Mouse (Mus musculus): ENCODE results near the gene Scfd2. TPM values are rescaled to one million over a fixed set of nuclear protein-coding genes. Genes with fewer than 3 reads are reported as not detected.

Gene Scfd2
- total RNA-seq, 2 experiments from 2014 or later = 24.7 to 25.2 TPM

DNA sequence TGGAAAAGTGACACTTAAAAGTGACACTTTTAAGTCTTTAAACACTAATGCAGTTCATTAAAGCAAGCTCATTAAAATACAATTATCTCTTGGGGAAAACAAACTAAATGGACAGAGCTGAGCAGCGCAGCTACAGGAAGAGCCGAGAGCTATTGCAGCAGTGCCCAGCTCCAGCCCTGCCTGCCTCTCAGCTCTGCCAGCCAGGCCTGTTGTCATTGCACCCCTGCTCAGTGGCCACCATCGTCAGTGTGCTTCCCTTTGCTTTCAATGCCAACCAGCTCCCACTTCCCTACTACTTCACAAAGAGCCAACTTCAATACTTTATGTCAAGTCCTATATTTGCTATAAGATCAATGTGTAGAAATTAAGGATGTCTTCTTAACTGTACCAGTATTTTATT is 63.8 kb downstream of the Scfd2 start:
- DNase-seq (ENCODE audit: low spot score in 2 of 2) = no peak

DNA sequence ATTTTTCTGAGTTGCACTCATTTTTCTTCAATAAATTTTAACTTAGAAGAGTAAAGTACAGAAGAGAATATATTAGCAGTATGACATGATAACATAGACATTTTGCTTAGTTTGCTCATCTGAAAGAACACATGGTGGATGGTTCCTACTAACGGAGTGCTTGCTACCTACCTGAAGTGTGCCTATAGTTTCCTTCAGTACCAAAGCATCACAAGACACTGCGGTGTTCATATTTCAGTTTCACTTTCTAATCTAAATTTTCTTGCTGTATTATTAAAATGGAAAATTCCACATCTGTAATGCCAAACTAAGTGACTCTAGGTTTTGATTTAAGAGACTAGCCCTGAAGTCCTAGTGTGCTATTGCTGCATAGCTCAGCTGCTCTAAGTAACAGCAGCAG is 74.8 kb downstream of the Scfd2 start:
- no peak for DNase-seq (ENCODE audit: low spot score in 2 of 2)

DNA sequence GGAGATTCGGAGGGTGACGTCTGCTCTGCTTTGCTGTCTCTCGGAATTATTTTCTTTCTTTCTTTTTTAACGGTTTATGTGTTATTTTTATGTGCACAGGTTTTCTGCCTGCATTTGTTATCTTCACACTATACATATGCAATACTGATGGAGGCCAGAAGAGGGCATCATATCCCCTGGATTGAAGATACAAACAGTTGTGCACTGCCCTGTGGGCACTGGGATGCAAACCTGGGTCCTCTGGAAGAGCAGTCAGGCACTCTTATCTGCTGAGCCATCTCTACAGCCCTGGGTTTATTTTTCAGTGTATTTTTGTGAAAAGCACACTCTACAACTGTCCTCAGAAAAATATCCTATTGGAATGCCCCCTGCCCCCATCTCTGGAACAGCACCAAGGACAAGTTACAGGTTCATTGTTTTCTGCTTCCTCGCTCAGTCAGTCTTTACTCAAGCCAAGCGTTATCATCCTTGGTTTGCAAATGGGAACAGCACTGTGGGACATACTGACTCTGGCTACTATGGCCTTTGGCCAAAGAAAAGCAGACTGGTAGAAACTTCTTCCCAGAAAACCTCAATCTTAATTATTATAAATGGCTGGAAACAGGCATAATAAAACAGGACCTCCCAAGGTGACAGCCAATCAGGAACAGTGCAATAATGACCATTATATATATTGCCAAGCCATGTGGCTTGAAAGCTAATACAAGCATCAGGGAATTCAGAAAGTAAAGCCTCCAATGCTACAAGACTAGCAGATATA is 75.9 kb downstream of the Scfd2 start:
- no peak for DNase-seq (ENCODE audit: low spot score in 2 of 2)

DNA sequence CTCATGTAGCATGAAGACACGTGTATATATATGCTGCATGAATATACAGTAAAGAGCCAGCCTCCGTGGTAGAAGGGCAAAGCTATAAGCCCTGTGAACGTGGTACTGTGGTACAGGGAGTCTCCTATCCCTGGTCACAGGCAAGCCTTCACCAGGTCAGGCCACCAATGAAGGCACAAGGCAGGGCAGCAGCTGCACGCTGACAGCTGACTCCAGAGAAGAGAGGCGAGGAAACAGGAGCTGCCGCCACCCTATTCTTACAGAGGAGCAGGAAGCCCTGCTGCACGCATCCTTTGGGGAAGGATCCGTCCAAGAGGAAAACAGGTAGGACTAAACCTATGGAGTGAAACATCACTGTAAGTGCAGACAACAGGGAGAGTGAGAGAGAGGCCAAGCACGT is 76.5 kb downstream of the Scfd2 start:
- DNase-seq (ENCODE audit: low spot score in 2 of 2) = no peak

DNA sequence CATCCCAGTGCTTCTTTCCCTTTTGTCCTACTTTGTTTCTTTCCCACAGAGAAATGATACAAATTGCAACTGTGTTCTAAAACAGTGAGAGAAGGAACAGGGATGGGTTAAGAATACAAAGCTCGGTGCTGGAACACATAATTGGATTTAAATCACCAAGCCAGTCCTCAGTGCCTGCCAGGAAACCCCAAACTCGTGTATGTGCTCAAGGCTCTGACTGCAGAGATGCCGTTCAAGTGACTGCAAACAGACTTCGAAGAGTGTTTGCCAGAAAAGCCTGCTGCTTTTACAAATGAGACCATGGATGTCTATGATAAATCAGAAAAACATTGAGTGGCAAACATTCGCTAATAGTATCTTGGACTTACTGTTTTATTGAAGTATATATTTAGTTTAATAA is 80.6 kb downstream of the Scfd2 start:
- DNase-seq (ENCODE audit: low spot score in 2 of 2) = no peak

DNA sequence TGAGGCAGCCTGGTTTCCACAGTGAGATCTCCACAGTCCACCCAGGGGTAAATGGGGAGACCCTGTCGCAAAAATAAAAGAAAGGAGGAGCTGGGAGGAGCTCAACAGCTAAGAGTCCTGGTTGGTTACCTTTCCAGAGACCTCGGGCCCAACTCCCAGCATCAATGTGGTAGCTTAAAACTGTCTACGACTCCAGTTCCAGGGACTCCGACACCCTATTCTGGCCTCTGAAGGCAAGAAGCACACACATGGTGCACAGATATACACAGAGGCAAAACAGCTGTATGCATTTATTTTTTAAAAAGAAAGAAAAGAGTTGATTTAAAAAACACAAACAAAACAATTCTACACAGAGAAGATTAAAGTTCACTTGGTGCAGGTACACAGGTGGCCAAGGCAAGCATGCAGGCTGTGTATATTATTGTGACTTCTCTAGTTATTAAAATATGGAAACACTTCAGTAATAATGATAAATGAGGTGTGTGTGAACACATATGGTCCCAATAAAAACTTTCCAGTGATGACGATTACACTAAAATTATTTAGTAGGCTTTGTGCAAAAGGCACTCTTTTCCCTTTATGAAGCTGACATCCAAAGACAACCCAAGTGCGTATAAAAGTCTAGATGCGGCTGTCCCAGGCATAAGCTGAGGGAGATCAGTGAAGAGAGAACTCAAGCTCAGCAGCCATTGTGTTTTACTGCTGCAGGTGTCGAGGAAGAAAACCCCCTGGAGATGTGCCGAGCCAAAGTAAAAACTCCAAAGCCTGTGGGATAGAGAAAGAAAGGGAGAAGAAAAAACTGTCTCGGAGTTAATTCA is 83.8 kb downstream of the Scfd2 start:
- DNase-seq (ENCODE audit: low spot score in 2 of 2) = no peak

DNA sequence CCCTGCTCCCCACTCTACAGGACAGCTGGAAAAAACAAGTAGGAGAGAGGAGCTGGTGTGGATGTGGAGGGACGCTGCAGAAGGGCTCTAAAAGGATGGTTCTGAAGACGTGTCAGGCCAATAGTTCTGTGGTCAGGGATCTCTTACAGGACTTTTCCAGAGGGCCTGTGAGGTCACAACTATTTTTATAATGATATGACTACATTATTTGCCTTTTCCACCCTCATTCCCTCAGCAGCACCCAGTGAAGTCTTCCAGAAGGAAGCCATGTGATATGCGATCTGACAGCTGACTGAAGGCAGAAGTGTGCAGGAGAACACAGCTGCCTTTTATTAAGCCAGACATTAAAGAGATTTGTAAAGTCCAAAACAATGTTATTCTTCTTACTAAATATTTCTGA is 85.7 kb downstream of the Scfd2 start:
- DNase-seq (ENCODE audit: low spot score in 2 of 2) = no peak

DNA sequence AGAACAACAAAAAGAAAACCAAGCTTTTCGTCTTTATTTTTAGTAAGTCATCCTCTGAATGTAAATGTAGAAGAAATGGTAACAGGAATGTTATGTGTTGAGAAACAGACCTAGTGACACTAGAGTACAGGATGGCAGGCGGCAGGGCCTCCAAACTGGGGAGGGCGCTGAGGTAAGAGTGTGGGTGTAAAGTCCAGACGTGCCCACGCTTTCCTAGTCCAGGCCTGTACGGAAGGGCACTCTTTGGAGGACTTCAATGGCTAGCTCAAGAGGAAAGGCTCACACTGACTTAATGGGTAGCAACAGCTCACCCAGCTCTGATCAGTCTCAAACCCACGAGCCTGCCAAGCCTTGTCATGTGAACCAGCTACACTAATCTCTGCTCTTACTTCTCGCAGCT is 93.2 kb downstream of the Scfd2 start:
- DNase-seq (ENCODE audit: low spot score in 2 of 2) = no peak

DNA sequence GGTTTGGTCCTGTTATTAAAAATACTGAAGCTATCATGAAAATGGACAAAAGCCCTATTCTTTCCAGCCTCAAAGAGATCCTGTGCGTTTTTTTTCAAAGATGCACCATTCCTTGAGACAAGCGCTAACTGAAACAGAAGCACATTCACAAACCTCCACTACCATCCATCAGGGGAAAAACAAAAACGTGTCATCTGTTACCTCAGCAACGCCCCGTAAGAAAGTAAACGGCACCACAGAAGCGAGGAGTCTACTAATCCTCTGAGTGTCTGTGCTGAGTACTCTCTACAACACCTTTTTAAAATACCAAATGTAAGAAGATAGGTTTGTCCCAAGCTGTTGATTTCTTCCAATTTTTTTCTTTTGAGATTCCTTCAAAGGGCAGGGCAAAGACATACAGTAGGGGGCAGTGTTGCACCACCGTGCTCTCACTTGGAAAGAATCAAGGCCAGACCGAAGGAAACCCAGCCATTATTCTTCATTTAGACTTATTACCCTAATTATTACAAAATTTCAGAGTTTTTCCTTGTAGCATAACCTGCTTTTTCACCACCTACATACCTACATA is 97.9 kb downstream of the Scfd2 start:
- peak; percentile 44 to 84 for DNase-seq (ENCODE audit: low spot score in 2 of 2)

DNA sequence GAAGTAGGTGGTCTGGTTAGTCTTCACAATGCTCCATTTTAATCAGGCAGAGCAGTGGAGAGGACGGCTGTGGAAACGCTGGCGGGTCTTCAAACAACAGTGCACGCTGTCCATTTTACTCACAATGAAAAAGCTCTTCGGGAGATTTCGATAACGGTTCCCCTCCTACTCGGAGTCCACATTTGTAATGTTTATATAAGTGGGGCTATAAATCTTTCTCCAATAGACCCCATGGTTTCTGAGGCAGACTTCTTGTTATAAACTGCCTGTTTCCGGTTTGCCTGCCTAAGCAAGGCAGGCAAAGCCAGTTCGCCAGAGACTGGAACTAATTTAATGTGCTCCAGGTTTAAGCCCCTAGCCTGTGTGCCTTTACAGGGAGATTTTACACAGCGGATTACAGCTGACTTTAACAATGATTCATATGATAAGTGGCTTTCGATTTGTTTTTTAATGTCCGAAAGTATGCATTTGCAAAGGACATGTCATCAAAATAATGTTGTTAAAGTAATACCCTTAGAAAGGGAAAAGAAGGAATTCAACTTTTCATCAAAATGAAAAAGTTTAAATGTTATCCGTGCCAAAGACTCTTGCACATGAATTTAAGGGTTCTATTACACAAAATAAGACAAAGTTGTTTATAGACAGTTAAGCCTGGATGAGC is 98.5 kb downstream of the Scfd2 start:
- no peak for DNase-seq (ENCODE audit: low spot score in 2 of 2)

DNA sequence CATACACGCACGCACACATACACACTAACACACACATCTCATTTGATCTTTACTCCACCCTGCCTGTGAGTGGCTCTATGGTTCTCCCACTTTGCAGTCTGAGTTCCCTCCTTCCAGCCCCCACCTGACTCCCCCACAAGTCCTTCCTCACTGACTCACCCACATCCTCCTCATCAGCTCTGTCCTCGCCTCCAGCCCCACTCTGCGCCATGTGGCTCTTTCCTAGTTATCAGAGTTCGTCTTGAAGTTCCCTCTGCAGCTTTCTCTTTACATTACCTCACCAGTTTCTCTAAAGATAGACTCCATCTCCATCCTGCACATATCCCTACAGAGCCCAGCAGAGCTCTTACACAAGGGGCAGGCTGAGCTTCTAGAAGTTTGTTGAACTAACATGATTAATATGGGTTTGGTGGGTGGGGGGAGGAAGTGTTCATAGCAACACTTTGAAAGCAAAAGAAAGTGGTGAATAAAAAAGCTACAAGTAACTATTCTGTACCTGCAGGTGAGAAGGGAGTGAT is 110.9 kb downstream of the Scfd2 start:
- no peak for DNase-seq (ENCODE audit: low spot score in 2 of 2)

DNA sequence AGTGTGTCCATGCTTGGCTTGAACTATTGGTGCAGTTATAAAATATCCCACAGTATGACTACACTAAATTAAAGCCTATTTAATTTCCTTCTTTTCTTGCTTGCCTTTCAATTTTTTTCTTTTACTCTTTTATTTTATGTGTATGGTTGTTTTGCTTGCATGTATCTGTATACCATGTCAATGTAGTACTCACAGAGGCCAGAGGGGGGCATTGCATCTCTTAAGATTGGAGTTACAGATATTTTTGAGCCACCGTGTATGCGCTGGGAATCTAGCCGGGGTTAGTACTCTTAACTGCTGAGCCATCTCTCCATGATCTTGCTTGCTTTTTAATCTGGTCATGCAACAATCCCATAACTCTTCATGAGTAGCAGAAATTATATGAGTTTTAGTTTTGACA is 119.0 kb downstream of the Scfd2 start:
- no peak for DNase-seq (ENCODE audit: low spot score in 2 of 2)

DNA sequence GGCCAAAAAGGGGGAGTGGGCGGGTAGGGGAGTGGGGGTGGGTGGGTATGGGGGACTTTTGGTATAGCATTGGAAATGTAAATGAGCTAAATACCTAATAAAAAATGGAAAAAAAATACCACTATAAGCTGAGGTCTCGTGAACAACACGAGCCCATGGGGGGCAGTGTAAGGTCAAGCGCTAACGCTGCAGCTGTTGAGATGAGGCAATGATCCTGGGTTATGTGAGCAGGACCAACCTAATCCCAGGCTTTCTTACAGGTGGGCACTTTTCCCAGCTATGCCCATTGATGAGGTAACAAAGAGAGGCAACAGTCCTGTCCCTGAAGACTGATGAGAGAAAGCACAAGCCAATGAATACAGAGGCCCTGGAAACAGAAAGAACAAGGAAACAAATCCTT is 126.7 kb downstream of the Scfd2 start:
- no peak for DNase-seq (ENCODE audit: low spot score in 2 of 2)

DNA sequence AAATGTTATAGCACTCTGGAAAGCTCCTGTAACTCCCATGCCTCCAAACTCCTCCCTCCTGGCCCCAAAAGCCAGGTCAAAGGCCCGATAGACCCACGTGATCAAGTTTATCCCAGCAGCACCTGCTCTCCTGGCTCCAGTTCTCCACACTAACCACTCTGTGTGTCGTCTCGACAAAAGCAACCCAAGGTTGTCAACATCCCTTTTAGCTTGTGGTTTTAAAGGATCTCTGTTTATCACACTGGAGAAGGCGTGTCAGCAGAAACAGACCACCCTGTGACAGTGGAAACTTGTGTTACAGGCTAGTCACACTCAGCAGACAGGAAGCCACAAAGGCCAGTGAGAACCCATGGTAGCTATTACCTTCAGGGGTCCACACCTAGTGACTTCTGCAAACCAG is 127.5 kb downstream of the Scfd2 start:
- DNase-seq (ENCODE audit: low spot score in 2 of 2) = no peak

DNA sequence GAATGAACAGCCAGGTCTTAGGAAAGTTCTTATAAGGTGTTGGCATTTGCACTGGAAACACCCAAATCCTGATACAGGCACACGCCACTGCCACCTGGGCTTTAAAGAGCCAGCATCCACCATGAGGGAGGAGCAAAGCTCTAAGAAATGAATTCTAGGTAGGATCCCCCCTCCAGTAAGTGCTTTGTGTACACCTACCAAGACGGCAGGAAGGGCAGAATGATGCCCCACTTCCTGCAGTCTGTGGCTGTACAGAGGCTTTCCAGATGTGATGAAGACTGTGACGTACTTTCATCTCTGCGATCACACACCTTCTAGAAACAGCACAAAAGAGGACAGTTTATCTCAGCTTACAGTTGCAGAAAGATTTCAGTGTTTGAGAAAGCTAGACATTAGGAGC is 128.9 kb downstream of the Scfd2 start:
- DNase-seq (ENCODE audit: low spot score in 2 of 2) = no peak

DNA sequence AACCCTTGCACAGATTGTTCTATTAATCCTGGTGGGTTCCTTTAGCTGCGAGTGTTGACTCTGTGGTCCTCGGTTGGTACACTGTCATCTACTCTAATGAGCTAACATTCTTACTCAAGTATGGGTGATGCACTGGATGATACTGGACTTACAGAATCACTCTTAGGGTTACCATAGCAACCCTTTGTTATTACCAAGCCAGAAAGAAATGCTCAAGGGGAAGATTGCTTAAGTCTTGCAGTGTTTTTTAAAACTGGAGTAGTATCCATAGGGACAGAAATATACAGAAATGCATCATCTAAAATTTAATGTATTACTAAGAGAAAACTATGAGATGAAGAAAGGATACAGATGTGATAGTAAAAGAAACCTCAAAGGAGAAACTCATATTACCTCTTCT is 139.8 kb downstream of the Scfd2 start:
- no peak for DNase-seq (ENCODE audit: low spot score in 2 of 2)

DNA sequence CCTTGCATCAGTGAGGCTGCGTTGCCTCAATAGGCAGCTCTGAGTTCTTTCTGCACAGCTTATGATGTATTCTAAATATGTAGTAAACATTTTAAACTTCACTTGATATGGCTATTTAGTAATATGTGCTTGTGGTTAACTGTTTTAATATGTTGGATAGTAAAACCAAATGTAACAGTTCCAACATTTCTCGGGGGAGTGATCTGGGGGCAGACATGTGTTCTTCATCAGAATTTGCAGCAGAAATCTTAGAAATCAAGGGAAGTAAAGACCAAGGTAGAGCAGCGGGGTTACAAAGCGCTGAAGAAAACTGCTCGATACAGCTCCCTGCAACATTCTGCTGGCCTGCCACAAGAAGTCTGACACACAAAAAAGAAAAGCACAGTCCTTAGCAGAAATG is 140.2 kb downstream of the Scfd2 start:
- DNase-seq (ENCODE audit: low spot score in 2 of 2) = no peak

DNA sequence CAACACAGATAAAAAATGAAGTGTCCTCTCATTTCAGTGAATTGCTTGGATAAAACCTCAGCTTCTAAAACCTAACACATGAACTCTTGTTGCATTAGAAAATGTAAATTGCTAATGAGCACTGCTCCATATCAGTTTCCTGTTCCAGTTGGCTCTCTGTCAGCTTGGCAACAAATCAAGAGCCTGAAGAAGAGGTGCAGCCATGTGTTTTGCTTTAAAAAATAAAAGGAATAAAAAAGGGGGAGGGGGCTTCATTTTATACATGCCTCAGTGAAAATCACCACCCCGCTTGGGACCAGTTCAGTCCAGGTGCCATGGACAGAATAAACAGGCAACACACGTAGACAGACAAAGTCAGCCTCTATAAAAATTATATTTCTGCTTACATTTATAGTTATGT is 142.7 kb downstream of the Scfd2 start:
- DNase-seq (ENCODE audit: low spot score in 2 of 2) = no peak

DNA sequence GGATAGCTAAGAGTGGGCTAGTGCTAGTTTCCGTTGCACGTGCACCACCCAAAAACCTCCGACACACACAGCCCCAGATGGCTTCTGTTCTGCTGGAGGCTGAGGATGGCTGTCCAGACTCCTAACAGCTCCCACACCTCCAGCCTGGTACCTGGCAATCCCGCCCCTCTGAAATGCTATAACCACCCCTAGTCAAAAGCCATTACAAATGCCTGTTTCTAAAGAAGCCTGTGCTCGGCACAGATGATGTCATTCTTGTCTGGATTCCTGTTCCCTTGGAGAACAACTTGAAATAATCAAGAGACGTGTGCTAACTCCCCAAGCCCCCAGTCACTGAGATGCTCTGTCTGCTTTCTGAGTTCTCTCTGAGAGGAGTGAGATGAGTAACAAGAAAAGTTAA is 143.5 kb downstream of the Scfd2 start:
- DNase-seq (ENCODE audit: low spot score in 2 of 2) = no peak

DNA sequence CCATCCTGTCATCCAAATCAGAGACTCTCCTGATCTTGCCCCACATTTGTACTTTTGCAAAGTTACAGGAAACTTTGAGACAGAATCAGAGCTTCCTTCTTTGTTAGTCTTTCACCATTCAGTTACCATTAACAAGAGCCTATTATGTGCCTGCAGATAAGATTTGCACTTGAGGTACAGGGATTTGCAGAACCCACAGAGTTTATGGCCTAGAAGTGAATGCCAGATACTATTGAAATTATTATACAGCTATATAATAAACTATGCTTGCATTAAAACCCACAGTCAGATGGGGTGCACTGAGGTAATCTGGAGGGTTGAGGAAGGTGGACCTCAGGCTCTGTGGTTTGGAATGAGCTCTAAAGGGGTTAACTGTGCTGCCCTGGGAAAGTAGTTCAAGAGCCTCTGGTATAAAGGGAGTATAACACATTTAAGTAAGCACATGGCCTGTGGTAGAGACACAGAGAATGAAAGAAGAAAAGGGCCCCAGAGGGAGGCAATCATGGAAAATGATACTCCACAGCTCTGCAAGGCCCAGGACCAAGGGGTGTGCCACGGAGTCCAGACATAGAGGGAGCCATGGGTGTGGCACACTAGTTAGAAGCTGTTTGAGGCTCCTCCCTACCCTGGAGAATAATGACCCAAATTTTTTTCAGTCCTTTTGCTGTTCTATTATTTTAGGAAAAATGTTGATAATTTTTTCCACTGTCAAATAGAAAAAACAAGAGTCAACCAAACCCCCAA is 144.2 kb downstream of the Scfd2 start:
- DNase-seq (ENCODE audit: low spot score in 2 of 2) = no peak

DNA sequence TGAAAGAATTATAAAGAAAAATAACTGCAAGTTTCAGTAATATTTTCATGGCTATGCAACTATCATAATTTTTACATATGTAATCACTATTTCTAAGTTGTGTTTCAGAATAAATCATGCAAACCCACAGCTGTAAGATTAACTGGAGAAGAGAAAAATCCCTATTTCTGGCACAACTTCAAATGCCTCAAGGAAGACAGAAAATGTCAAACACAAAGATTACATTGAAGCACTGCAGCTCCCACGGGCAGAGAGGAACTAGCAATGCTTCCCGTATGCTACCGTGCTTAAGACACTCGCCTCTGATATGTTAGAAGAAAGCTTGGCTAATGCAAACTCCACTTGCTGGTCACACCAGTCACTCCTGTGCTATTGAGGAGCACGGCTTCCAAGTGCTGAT is 151.5 kb downstream of the Scfd2 start:
- DNase-seq (ENCODE audit: low spot score in 2 of 2) = no peak
